Mouse (Mus musculus): ENCODE measurements at regions not wholly inside any gene's neighbourhood (a gene's known extent, or its start where the extent isn't known, plus 50 kb on each side); places are given as distances from the start of the nearest gene placed in this dataset.

DNA sequence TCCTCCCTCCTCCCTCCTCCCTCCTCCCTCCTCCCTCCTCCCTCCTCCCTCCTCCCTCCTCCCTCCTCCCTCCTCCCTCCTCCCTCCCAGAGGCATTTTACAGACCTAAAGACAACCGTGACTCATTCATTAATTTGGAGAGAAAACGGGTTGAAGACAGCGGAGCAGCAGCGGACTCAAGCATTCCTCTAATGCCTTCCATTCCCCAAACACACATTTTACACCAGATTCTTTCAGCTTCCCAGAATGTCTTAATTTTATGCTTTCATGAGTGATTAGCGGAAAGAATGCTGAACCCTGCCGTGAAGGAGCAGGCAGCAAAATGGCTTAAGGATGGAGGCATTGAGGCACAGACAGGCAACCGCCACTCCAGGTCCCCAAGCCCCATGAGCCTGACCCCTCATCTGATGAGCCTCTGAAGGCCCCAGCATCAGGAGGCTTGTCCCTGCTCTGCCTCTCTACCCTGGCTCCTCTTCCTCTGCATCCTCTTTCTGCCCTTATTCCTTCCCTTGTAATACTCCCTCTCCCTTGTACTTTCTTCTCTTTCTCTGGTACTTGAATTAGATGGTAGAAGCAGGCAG, 192.5 kb downstream of the Cdc5l start:
- no peak for DNase-seq (ENCODE audit: low spot score in 2 of 2)

DNA sequence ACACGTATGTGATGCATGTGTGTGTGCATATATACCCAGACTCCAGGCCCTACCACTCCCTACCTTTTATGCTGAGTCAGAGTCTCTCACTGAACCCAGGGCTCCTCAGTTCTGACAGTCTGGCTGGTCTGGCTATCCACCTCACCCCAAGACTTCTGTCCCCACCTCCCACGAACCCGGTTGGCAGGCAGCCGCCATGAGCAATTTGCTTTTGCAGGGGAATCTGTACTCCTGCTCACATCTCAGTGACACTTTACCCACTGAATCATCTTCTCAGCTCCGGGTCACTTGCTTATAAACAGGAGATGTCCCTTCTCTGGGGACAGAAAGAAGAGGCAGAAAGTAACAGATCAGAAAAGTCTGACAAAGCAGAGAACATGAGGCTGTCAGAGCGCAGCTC, 193.0 kb downstream of the Cdc5l start:
- no peak for DNase-seq (ENCODE audit: low spot score in 2 of 2)

- no peak for DNase-seq (ENCODE audit: low spot score in 2 of 2)
Measured at GRCm38 (mm10) chr17:45237246-45237645, 196.3 kb downstream of the Cdc5l start.

DNA sequence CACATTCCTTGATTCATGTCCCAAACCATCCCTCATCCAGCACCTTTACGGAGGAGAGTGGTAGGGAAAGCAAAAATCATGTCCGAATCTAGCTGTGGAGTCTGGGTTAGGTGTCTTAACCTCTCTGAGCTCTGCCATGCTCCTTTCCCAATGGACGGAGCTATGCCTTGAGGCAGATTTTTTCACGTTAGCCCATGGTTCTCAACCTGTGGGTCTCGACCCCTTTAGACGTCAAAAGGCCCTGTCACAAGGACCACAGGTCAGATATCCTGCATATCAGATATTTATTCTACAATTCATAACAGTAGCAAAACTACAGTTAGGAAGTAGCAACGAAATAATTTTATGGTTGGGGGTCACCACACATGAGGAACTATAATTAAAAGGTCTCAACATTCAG, 198.1 kb downstream of the Cdc5l start:
- no peak for DNase-seq (ENCODE audit: low spot score in 2 of 2)

DNA sequence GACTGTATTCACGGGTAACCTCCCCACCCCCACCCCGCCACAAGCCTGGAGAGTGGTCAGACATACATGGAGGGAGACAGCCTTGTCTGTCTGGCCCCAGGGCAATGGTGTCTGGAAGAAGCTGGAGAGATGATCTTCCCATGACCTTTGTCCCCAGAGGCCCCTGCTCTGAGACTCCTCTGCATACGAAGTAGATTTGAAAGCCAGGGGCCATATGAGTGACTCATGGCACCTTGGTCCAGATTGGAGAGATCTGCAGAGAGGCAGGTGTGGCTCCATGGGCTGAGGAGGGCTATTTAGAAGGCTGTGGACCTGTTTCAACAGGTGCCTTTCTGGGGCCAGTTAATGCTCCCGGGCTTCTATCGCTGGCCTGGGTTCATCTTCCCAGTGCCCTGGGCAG, 200.7 kb downstream of the Cdc5l start:
- no peak for DNase-seq (ENCODE audit: low spot score in 2 of 2)

DNA sequence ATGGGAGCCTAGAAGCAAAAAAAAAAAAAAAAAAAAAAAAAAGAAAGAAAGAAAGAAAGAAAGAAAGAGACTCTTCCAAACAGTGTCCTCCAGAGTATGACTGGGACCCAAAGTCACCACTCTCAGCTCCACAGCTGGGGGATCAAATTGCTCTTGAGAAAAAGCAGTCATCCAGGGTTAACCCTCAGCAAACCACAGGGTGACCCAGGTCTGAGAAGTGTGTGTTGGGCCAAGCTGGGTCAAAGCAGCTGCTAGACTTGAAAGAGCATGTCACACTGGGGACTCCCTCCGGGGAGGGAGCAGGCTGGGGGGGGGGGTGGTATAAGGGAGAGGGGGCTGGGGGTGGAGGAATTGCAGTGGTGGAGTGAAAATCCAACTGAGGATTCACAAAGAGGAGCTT, 206.3 kb downstream of the Cdc5l start:
- DNase-seq (ENCODE audit: low spot score in 2 of 2), result no peak

GRCm38 (mm10) chr17:45226486-45226885, 207.1 kb downstream of the Cdc5l start:
- no peak for DNase-seq (ENCODE audit: low spot score in 2 of 2)

- no peak for DNase-seq (ENCODE audit: low spot score in 2 of 2)
Measured at GRCm38 (mm10) chr17:45221625-45222024, 211.9 kb downstream of the Cdc5l start.

GRCm38 (mm10) chr17:45217126-45217525, 216.4 kb downstream of the Cdc5l start:
- DNase-seq (ENCODE audit: low spot score in 2 of 2), result no peak

- no peak for DNase-seq (ENCODE audit: low spot score in 2 of 2)
Measured at GRCm38 (mm10) chr17:45215067-45216049, 218.2 kb downstream of the Cdc5l start.

DNA sequence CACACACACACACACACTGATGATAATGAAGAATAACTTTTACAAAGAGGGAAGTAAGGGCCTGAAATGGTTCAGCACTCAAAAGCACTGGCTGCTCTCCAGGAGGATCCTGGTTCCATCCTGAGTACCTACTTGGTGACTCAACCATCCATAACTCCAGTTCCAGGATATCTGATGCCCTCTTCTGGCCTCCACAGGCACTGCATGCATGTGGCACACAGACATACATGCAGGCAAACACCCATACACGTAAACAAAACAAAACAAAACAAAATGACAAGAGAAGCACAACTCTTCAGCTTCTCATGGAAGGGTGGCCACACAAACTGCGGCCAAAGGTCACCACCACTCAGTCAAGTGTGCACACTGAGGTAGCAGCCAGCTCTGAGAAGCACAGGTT, 222.6 kb downstream of the Cdc5l start:
- no peak for DNase-seq (ENCODE audit: low spot score in 2 of 2)

DNA sequence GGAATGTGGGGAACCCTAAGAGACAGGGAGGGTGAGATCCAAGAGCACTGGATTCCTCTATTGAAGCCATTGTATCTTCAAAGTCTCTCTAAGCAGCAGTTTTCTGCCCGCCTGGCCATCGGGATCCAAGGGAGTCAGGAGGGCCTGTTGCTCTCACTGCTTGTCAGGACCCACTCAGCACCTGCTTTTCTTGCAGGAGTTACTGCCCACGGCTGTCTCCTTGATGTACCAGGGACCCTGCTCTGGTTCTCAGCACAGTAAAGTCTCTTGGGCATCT, 224.2 kb downstream of the Cdc5l start:
- DNase-seq (ENCODE audit: low spot score in 2 of 2), result no peak

GRCm38 (mm10) chr17:45208596-45209386, 224.7 kb downstream of the Cdc5l start:
- no peak for DNase-seq (ENCODE audit: low spot score in 2 of 2)

- DNase-seq (ENCODE audit: low spot score in 2 of 2), result no peak
Measured at GRCm38 (mm10) chr17:45195779-45196178, 237.8 kb downstream of the Cdc5l start.

GRCm38 (mm10) chr17:45194786-45195281, 238.7 kb downstream of the Cdc5l start:
- DNase-seq (ENCODE audit: low spot score in 2 of 2), result no peak

DNA sequence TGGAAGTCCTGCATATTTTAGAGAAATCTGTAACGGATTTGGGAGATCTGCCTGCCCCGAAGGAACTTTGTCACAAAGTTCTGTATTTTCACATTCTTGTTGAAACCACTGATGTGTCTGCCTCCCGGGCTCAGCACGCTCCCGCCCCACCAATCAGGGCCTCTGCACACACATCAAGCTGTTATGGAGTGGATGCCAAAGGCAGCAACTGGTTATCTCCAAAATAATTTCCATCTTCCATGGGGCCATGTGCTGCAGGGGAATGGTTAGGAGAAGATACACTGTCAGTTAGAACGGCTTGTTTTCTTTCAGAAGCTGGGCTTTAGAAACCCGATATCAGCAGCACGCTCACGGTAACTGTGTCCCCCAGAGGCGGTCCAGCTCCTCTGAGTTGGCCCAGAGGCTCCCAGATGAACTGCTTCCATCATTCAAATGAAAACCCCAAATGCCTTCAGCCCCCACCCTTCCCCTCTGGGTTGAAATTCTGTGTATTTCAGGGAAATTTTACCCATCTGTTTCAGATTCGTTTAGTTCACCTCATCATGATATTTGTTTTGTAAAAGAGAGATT, 240.0 kb downstream of the Cdc5l start:
- DNase-seq (ENCODE audit: low spot score in 2 of 2), result no peak

DNA sequence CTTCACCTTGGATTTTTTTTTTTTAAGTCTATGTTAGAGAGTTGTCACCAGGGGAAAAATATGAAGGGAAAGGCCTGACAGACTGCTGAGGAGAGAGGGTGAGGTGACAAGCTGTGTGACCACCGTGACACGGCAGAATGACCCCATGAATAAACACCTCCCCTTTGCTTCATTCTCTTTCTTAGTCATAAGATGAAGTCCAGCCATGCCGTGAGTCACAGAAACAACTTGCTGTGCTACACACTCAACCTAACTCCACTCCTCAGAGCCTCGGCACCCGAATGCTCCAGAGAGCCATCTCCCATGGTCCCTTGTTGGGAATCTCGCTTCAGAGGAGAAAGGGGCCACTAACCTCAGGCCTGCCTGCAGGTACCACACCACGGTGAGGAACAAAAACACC, 246.1 kb downstream of the Cdc5l start:
- DNase-seq (ENCODE audit: low spot score in 2 of 2), result no peak

GRCm38 (mm10) chr17:45176340-45176739, 257.2 kb downstream of the Cdc5l start:
- DNase-seq (ENCODE audit: low spot score in 2 of 2), result no peak

DNA sequence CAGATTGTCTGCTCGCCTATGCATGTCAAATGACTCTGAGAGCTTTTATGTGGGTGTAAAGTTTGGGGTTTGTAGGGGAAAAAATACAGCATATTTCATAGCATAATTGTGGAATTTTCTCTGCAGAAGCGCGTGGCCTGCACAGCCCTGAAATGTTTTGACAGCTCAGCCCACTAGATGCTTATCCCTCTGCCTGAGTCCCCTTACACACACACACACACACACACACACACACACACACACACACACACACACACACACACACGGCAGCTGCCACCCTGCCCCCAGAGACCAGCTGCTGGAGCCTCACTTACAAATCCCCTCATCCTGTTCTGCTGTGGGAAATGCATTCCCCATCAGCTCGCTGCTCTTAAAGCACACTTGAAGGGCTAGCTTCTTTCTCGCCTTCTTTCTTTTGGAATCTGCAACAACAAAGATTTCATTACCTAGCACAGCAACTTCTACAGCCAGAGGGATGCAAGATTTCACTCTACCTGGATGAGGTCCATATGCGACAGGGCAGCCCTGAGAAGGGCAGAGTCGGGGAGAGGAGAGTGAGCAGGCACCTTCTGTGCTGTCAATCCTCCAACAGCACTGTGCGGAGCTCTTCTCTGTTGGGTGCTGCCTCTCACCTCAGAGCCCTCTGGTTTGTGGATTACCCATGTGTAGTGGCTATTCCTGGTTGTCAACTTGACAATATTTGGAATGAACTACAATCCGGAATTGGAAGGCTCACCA, 264.1 kb downstream of the Cdc5l start:
- no peak for DNase-seq (ENCODE audit: low spot score in 2 of 2)

Data from spleen, postnatal 36 days (tissue).